Mouse (Mus musculus): ENCODE results near the gene Klc1. TPM values are rescaled to one million over a fixed set of nuclear protein-coding genes. Genes with fewer than 3 reads are reported as not detected.

Gene Klc1
- total RNA-seq, 2 experiments from 2014 or later, result 856 to 890 TPM

GRCm38 (mm10) chr12:111766313-111767236, 7.9 kb downstream of the Klc1 start:
- intact Hi-C loops (cut with DNase I), result no loop called here
- DNase-seq (ENCODE audit: low spot score in 2 of 2), result no peak

- intact Hi-C loops (cut with DNase I), result no loop called here
- DNase-seq (ENCODE audit: low spot score in 2 of 2), result no peak
These were observed 9.8 kb downstream of the Klc1 start for GRCm38 (mm10) chr12:111768322-111768928.

GRCm38 (mm10) chr12:111769306-111769705, 10.7 kb downstream of the Klc1 start:
- intact Hi-C loops (cut with DNase I), result no loop called here
- peak; percentile 36 to 81 for DNase-seq (ENCODE audit: low spot score in 2 of 2)

- intact Hi-C loops (cut with DNase I), result no loop called here
- no peak for DNase-seq (ENCODE audit: low spot score in 2 of 2)
These were observed 11.3 kb downstream of the Klc1 start for GRCm38 (mm10) chr12:111769816-111770577.

- no peak for DNase-seq (ENCODE audit: low spot score in 2 of 2)
- intact Hi-C loops (cut with DNase I), result no loop called here
These were observed 12.0 kb downstream of the Klc1 start for GRCm38 (mm10) chr12:111770651-111771050.

- DNase-seq (ENCODE audit: low spot score in 2 of 2), result no peak
- intact Hi-C loops (cut with DNase I), result no loop called here
These were observed 15.5 kb downstream of the Klc1 start for GRCm38 (mm10) chr12:111774156-111774555.

- intact Hi-C loops (cut with DNase I), result no loop called here
- no peak for DNase-seq (ENCODE audit: low spot score in 2 of 2)
These were observed 16.2 kb downstream of the Klc1 start for GRCm38 (mm10) chr12:111774845-111775244.

GRCm38 (mm10) chr12:111777919-111778318, 19.3 kb downstream of the Klc1 start:
- intact Hi-C loops (cut with DNase I), result no loop called here
- DNase-seq (ENCODE audit: low spot score in 2 of 2), result no peak

GRCm38 (mm10) chr12:111779544-111779943, 20.9 kb downstream of the Klc1 start:
- no peak for DNase-seq (ENCODE audit: low spot score in 2 of 2)
- intact Hi-C loops (cut with DNase I), result no loop called here

GRCm38 (mm10) chr12:111785174-111785573, 26.5 kb downstream of the Klc1 start:
- intact Hi-C loops (cut with DNase I), result no loop called here
- DNase-seq (ENCODE audit: low spot score in 2 of 2), result no peak

- intact Hi-C loops (cut with DNase I), result no loop called here
- DNase-seq (ENCODE audit: low spot score in 2 of 2), result no peak
These were observed 28.4 kb downstream of the Klc1 start for GRCm38 (mm10) chr12:111787015-111787414.

GRCm38 (mm10) chr12:111790090-111790489, 31.4 kb downstream of the Klc1 start:
- no peak for DNase-seq (ENCODE audit: low spot score in 2 of 2)
- intact Hi-C loops (cut with DNase I), result no loop called here

- DNase-seq (ENCODE audit: low spot score in 2 of 2), result no peak
These were observed 32.0 kb downstream of the Klc1 start for GRCm38 (mm10) chr12:111790631-111791030.

GRCm38 (mm10) chr12:111791474-111792104, 32.9 kb downstream of the Klc1 start:
- peak in 1 of 2 experiments; percentile 47 for DNase-seq (ENCODE audit: low spot score in 2 of 2)
- intact Hi-C loops (cut with DNase I), result no loop called here

More at GRCm38 (mm10) chr12:111790631-111791030, 32.0 kb downstream of the Klc1 start:
- intact Hi-C loops (cut with DNase I), result no loop called here

GRCm38 (mm10) chr12:111794102-111794501, 35.5 kb downstream of the Klc1 start:
- intact Hi-C loops (cut with DNase I), result no loop called here
- no peak for DNase-seq (ENCODE audit: low spot score in 2 of 2)

- no peak for DNase-seq (ENCODE audit: low spot score in 2 of 2)
- intact Hi-C loops (cut with DNase I), result no loop called here
These were observed 36.0 kb downstream of the Klc1 start for GRCm38 (mm10) chr12:111794526-111795179.

- intact Hi-C loops (cut with DNase I), result no loop called here
- peak in 1 of 2 experiments; percentile 48 for DNase-seq (ENCODE audit: low spot score in 2 of 2)
These were observed 36.7 kb downstream of the Klc1 start for GRCm38 (mm10) chr12:111795180-111795895.

- intact Hi-C loops (cut with DNase I), result no loop called here
- no peak for DNase-seq (ENCODE audit: low spot score in 2 of 2)
These were observed 38.6 kb downstream of the Klc1 start for GRCm38 (mm10) chr12:111797251-111797650.
